Mouse (Mus musculus): Measurements from ENCODE around the gene Ssr1. TPM values are rescaled to one million over a fixed set of nuclear protein-coding genes. Genes with fewer than 3 reads are reported as not detected.

Ssr1 gene
- polyA plus RNA-seq (2015; fragmentation: Nextera tagmentation; extraction: Ambion mirVana) = 133 and 144 TPM in 2 replicates

DNA sequence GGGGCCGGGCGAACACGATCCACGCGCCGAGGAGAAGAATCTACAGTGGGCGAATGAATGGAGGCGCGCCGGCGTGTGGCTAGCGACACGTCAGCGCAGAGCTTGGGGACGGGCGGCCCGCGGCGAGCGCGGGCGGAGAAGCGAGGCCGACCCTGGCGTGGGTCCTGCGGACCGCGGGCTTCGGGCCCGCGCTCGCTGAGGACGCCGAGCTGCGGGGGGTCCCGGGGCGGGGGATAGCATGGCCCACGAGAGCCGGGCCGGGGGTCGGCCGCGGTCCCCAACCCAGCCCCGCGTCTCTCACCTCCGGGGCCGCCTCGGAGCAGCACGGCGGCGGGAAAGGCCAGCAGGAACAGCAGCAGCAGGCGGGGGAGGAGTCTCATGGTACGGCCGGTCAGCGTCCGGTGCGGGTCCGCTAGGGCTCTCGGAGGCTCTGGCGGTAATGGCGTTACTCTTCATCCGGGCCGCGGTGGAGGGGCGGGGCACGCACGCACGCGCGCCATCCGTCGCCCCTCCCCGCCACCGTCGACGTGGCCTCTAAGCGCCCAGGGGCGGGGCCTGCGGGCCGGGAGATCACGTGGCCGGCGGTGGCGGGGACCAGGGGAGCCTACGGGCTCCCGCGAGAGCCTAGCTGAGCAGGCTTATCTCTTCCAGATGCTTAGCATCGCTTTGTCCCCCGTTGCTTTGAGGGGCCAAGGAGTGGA, at the start of gene Ssr1:
Gene Ssr1, minus strand, starts transcription at position 514 of the 701 bp plus-strand sequence.
- Histone ChIP-seq H3K9me3 (no peaks in the 10 kb centered on the region), H3K36me3 (peaks cover 26% of the 10 kb centered on the region), H3K27ac (peak within 1 kb of the TSS; percentile 94), H3K4me3 (peak within 1 kb of the TSS; percentile 92), H3K27me3 (no peaks in the 10 kb centered on the region), H3K4me2 (peak within 1 kb of the TSS; percentile 86), H3K9ac (peak within 1 kb of the TSS; percentile 96), H3K4me1 (0 out of 2 replicates have a peak, but pooled peaks cover 2% of the 10 kb centered on the region)
- ATAC-seq (ENCODE audit: insufficient number of reproducible peaks, insufficient read depth, low FRiP score, low TSS enrichment, low read depth) = peak; percentile 91
- under 1% methylated on average over 84 of the region's 89 CpGs for WGBS

DNA sequence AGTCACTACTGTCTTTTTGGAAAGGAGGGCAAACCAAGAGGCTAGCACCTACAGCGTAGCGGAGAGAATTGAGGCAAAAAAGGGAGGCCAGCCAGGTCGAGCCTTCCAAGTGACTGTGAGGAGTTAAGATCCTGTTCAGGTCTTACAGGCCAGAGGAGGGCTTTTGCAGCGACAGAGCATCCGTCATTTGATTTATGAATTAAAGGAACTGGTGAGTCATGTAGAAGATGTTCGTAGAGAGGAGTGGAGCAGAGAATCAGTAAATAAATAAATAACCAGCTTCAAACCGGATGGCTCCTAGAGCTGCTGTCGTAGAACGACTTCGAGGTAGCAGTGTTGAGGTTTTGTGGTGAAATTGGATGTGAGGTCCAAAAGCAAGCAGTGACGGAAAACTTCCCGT, 43.8 kb upstream of the Ssr1 start:
- WGBS = 51% methylated on average over 12 of the region's 12 CpGs
- Histone ChIP-seq H3K4me2 (peak overlapping the region; percentile 95), H3K4me1 (peaks cover 15% of the 10 kb centered on the region), H3K27ac (no peak overlapping the region), H3K36me3 (peaks cover 33% of the 10 kb centered on the region), H3K4me3 (peak overlapping the region; percentile 80), H3K9me3 (no peaks in the 10 kb centered on the region), H3K27me3 (no peaks in the 10 kb centered on the region), H3K9ac (peak overlapping the region; percentile 90)
- no peak for ATAC-seq (ENCODE audit: insufficient number of reproducible peaks, insufficient read depth, low FRiP score, low TSS enrichment, low read depth)

DNA sequence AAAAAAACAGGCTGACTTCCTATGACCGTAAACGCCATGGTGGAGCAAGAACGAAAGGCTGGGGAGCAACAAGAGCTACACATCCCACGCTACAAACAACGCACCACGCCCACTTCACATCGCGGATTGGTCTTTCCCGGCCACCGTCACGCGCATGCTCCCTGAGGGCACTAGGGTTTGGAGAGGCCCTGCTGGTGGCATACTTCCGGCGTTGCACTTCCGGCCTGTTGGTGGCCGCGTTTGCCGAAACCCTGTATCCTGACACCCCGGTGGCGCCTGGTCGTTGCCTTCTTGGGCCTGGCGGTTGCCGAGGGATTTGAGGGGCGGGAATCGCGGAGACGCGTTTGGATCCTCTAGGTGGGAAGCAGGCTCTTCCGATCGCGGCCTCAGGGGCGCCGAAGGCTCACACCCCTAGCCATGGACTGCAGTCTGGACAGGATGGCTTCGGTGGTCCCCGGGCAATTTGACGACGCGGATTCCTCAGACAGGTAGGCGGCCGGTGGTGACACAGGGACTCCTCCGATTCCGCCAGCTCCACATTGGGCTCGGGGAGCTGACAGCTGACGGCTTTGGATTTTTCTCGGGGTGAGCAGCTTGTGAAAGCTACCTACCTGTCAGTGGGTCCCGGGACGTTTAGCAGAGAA, 43.1 kb upstream of the Ssr1 start, which contains the start of gene Cage1:
Gene Cage1, minus strand, starts transcription at position 26 of the 644 bp plus-strand sequence.
- H3K9me3 ChIP-seq = no peaks in the 10 kb centered on the region
- peak within 1 kb of the TSS; percentile 90 for H3K9ac ChIP-seq
- under 1% methylated on average over 47 of the region's 47 CpGs for WGBS
- H3K4me1 ChIP-seq = peaks cover 15% of the 10 kb centered on the region
- peak within 1 kb of the TSS; percentile 95 for H3K4me2 ChIP-seq
- ATAC-seq (ENCODE audit: insufficient number of reproducible peaks, insufficient read depth, low FRiP score, low TSS enrichment, low read depth) = peak; percentile 93
- no peaks in the 10 kb centered on the region for H3K27me3 ChIP-seq
- H3K27ac ChIP-seq = peak within 1 kb of the TSS; percentile 88
- H3K4me3 ChIP-seq = peak within 1 kb of the TSS; percentile 80
- peaks cover 26% of the 10 kb centered on the region for H3K36me3 ChIP-seq

DNA sequence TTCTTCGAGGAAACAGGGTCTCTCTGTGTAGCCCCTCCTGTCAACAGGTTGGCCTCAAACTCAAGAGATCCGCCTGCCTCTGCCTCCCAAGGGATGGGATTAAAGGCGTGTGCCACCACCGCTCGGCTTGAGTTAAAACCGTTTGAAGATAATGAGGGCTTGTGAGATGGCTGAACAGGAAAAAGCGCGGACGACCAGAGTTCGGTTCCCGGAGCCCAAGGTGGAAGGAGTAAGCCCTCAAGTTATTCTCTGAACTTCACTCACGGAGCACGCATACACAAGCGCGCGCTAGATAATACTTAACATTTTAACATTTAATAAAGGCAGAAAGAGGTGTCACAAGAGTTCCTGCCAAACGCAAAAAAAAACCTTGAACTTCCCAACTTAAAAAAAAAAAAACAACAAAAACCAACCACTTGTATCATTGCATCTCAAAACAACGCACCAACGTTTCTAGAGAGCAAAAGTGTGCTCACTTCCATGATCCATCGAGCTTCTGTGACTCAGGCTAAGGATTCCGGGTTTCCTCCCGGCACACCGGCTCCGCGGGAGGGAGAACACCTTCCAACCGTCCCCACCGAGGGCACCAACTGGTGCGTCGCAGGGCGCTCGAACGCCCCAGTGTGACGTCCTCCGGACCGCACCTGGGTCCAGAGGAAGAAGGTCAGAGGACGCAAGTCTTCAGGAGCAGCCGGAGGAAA, 42.5 kb upstream of the Ssr1 start, which contains the start of gene Riok1:
Gene Riok1, plus strand, starts transcription at position 653 of the 701 bp plus-strand sequence.
- peaks cover 20% of the 10 kb centered on the region for H3K36me3 ChIP-seq
- 0 out of 2 replicates have a peak, but pooled peaks have one; percentile 27 for ATAC-seq (ENCODE audit: insufficient number of reproducible peaks, insufficient read depth, low FRiP score, low TSS enrichment, low read depth)
- H3K9me3 ChIP-seq = no peaks in the 10 kb centered on the region
- peaks cover 15% of the 10 kb centered on the region for H3K4me1 ChIP-seq
- H3K4me2 ChIP-seq = peak within 1 kb of the TSS; percentile 95
- H3K4me3 ChIP-seq = peak within 1 kb of the TSS; percentile 80
- WGBS = 10% methylated on average over 37 of the region's 37 CpGs
- H3K9ac ChIP-seq = peak within 1 kb of the TSS; percentile 90
- no peaks in the 10 kb centered on the region for H3K27me3 ChIP-seq
- H3K27ac ChIP-seq = peak within 1 kb of the TSS; percentile 88

DNA sequence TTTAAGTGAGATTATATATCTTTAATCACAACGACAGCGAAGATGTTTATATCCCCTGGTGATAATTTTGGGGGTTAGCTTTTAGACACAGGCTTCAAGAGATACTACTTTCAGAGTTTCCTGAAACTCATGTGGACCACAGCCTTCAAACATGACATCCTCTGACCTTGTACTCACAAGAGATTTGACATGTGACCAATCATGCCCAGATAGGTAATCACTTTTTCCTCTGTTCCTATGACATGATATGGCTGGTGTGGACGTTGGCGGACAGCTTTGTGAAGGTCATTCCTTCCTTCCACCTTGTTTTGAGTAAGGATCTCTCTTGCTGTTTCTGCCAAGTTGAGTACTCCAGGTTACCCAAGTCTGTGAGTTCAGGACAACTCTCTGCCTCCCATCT, 34.4 kb upstream of the Ssr1 start:
- Histone ChIP-seq H3K4me1 (no peaks in the 10 kb centered on the region), H3K4me2 (no peak overlapping the region), H3K27me3 (no peaks in the 10 kb centered on the region), H3K9ac (no peak overlapping the region), H3K9me3 (no peaks in the 10 kb centered on the region), H3K36me3 (no peaks in the 10 kb centered on the region), H3K4me3 (no peak overlapping the region), H3K27ac (no peak overlapping the region)
- no peak for ATAC-seq (ENCODE audit: insufficient number of reproducible peaks, insufficient read depth, low FRiP score, low TSS enrichment, low read depth)
- 84% methylated on average over 4 of the region's 4 CpGs for WGBS

DNA sequence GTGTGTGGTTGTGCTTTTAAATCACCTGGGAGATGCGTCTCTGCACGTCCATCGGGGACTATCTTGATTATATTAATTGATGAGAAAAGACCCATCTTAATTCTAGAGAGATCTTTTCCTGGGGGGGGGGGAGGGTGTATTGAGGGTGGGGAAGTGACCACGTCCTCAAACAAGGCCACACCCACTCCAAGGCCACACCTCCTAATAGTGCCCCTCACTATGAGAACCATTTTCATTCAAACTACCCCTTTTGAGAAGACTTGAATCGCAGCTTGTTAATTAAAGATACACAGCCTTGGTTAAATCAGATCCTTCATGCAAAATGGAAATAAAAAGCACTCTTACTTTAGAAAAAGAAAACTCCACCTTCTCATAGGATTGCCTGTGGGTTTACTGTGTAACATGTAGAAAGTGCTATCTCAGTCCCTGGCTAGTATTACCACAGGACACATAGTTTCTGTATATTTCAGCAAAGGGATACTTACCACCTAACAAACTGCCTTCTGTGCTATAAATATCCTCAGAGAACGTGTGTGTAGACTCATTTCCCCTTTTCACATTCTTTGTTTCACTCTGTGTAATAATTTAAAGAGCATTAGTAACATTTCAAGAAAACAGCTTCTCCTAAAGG, 33.7 kb upstream of the Ssr1 start:
- Histone ChIP-seq H3K36me3 (no peaks in the 10 kb centered on the region), H3K4me1 (no peaks in the 10 kb centered on the region), H3K9ac (no peak overlapping the region), H3K27me3 (no peaks in the 10 kb centered on the region), H3K9me3 (no peaks in the 10 kb centered on the region), H3K4me2 (no peak overlapping the region), H3K4me3 (no peak overlapping the region), H3K27ac (no peak overlapping the region)
- ATAC-seq (ENCODE audit: insufficient number of reproducible peaks, insufficient read depth, low FRiP score, low TSS enrichment, low read depth) = no peak
- WGBS = 60% methylated on average over 6 of the region's 6 CpGs

DNA sequence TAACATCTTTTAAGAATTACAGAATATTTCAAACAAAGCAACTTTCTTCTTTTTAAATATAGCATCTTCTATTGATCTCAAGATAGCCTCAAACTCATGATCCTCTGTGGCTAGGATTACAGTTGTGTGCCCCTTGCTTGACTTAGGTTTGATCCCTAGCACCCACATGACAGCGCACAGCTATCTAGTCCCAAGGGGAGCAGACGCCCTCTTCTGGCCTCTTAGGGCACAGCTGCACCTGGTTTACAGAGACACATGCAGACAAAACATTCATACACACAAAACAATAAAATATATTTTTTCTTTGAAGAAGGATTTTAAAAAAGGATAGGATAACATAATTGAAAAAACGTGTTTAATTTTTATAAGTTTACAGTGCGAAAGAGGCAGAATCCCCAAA, 31.9 kb upstream of the Ssr1 start:
- Histone ChIP-seq H3K27ac (no peak overlapping the region), H3K9ac (no peak overlapping the region), H3K27me3 (no peaks in the 10 kb centered on the region), H3K4me2 (no peak overlapping the region), H3K9me3 (no peaks in the 10 kb centered on the region), H3K4me1 (no peaks in the 10 kb centered on the region), H3K4me3 (no peak overlapping the region), H3K36me3 (no peaks in the 10 kb centered on the region)
- 33% methylated on average over 4 of the region's 4 CpGs for WGBS
- ATAC-seq (ENCODE audit: insufficient number of reproducible peaks, insufficient read depth, low FRiP score, low TSS enrichment, low read depth) = no peak

DNA sequence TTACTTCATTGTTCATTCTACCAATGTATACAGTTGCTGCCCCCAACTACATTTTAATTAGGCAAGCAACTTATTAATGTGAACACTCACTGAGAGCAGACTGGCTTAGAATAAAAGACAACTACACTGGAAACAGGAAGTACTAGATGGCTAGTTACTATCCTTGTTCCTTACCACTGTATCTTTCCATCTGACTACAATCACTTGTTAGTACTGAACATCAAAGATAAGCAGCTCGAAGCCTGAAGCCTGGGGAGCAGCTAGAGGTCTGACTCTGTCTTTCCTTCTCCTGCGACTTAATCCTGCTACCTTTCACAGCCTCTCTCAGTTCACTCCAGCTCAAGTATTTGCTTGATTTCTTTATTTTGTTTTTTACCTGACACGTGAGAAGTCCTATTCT, 24.8 kb upstream of the Ssr1 start:
- Histone ChIP-seq H3K36me3 (no peaks in the 10 kb centered on the region), H3K9ac (no peak overlapping the region), H3K27ac (no peak overlapping the region), H3K4me2 (no peak overlapping the region), H3K27me3 (no peaks in the 10 kb centered on the region), H3K4me3 (no peak overlapping the region), H3K4me1 (no peaks in the 10 kb centered on the region), H3K9me3 (peaks cover 4% of the 10 kb centered on the region; the same call in 1 of the 2 replicates)
- WGBS = 69% methylated on average over 3 of the region's 3 CpGs
- no peak for ATAC-seq (ENCODE audit: insufficient number of reproducible peaks, insufficient read depth, low FRiP score, low TSS enrichment, low read depth)

DNA sequence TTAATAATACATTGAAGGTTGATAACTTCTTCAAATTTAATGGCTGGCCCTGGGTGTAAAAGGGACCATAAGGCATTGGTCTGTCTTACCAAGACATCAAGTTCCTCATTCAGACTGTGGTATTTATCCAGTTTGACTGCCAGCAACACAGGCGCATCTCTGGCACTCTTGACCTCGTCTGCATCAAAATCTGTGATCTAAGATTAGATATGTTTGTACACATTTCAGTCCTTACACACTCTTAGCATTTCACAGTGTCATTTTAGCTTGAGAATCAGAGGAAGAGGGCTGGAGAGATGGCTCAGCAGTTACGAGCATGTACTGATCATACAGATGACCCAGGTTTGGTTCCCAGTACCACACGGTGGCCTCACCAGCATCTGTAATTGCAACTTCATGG, 21.6 kb upstream of the Ssr1 start:
- Histone ChIP-seq H3K36me3 (no peaks in the 10 kb centered on the region), H3K4me3 (no peak overlapping the region), H3K4me1 (no peaks in the 10 kb centered on the region), H3K27me3 (no peaks in the 10 kb centered on the region), H3K27ac (no peak overlapping the region), H3K9me3 (peaks cover 4% of the 10 kb centered on the region; the same call in 1 of the 2 replicates), H3K4me2 (no peak overlapping the region), H3K9ac (no peak overlapping the region)
- no peak for ATAC-seq (ENCODE audit: insufficient number of reproducible peaks, insufficient read depth, low FRiP score, low TSS enrichment, low read depth)
- 84% methylated on average over 4 of the region's 4 CpGs for WGBS

DNA sequence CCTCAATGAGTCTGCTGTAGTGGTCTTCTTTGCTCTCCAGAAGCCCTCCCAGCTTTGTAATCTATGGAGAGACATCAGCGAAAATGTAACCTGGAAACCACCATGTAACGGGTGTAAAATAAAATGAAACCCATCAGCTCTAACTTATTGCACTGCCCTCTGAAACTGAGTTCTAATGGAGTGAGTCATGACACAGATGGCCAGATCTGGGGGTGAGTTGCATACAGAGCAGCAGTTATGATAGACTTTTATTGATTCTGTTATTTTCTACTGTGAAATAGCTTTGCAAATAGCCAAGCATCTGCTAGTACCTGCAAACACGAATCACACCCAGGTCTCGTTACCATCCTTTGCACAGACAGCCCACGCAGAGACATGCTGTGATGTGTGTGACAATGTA, 18.4 kb upstream of the Ssr1 start:
- ATAC-seq (ENCODE audit: insufficient number of reproducible peaks, insufficient read depth, low FRiP score, low TSS enrichment, low read depth) = no peak
- H3K4me3 ChIP-seq = no peak overlapping the region
- H3K27me3 ChIP-seq = no peaks in the 10 kb centered on the region
- H3K9me3 ChIP-seq = no peaks in the 10 kb centered on the region
- no peak overlapping the region for H3K27ac ChIP-seq
- H3K4me1 ChIP-seq = no peaks in the 10 kb centered on the region; the same call in 1 of the 2 replicates
- 83% methylated on average over 5 of the region's 5 CpGs for whole genome bisulfite sequencing
- no peak overlapping the region for H3K4me2 ChIP-seq
- no peaks in the 10 kb centered on the region for H3K36me3 ChIP-seq
- H3K9ac ChIP-seq = no peak overlapping the region

DNA sequence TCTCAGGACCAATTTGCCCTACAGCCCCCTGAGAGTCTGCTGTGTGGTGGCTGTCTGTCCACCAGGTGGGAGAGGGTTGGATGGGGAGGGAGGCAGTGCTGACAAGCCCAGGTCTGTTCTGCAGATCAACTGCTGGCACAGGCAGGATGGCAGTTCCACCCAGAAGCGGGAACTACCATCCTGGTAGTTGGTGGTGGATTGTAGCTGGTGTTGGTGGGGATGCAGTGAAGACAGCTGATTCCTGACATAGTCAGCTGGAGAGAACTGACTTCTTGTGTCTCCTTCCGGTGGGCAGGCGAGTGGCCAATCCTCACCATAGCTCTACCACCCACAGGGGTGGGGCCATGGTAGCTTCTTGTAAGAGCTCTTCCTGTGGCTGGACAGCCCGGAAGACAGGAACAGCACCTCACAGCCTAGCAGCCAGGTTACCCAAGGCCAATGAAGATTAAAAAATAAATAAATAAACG, 16.5 kb upstream of the Ssr1 start:
- H3K9ac ChIP-seq = no peak overlapping the region
- no peak for ATAC-seq (ENCODE audit: insufficient number of reproducible peaks, insufficient read depth, low FRiP score, low TSS enrichment, low read depth)
- H3K4me3 ChIP-seq = no peak overlapping the region
- no peak overlapping the region for H3K4me2 ChIP-seq
- H3K9me3 ChIP-seq = no peaks in the 10 kb centered on the region
- H3K36me3 ChIP-seq = no peaks in the 10 kb centered on the region
- 81% methylated on average over 5 of the region's 5 CpGs for WGBS
- no peaks in the 10 kb centered on the region; the same call in 1 of the 2 replicates for H3K4me1 ChIP-seq
- H3K27me3 ChIP-seq = no peaks in the 10 kb centered on the region
- no peak overlapping the region for H3K27ac ChIP-seq
